Mouse (Mus musculus): ENCODE measurements around the gene Gm15085. TPM values are rescaled to one million over a fixed set of nuclear protein-coding genes. Genes with fewer than 3 reads are reported as not detected.
"Not testable (repeated sequence)": the region's sequence is repeated elsewhere in the genome, so short reads cannot be mapped to it uniquely, and the experiment has no call there.

The Gm15085 gene
- polyA plus RNA-seq (2015; fragmentation: Nextera tagmentation; extraction: Ambion mirVana) = not detected in 2 replicates

DNA sequence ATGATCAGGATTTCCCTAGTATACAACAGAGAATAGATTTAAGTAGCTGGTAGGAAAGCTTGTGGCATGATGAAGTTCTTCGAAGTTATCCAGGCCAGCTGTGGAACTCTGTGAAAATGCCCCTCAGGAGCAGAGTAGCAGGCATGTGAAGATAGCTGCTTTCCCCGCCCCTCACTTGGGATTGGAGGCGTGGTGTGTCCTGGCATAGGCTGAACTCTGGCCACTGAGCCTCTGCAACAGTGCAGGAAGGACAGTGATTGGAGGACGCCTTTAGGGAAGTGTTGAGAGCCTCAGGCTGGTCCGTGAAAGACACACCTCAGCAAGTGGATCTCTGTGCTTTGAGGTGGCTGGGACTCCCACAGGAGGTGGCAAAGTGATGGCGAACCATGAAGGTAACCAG is at the start of gene Gm15085:
Gene Gm15085, plus strand, starts transcription at position 301 of the 400 bp plus-strand sequence.
- not testable (repeated sequence) for H3K4me1 ChIP-seq (ENCODE audit: insufficient read depth); DNase-seq; H3K27ac ChIP-seq (ENCODE audit: low read depth); H3K4me3 ChIP-seq (ENCODE audit: low read depth, low read length); H3K9me3 ChIP-seq (ENCODE audit: low read length); H3K27me3 ChIP-seq (ENCODE audit: insufficient read depth, low read length); ATAC-seq; H3K4me2 ChIP-seq (ENCODE audit: low read depth, low read length); H3K9ac ChIP-seq (replicated peaks); H3K36me3 ChIP-seq (replicated peaks; ENCODE audit: insufficient read depth, low read length)
- no CpG with 5 or more reads among the region's 6 CpGs for WGBS (ENCODE audit: insufficient replicate concordance)

Other genes with a start within 250 kb of the Gm15085 start
- gene Gm15093, start 175.2 kb upstream of the Gm15085 start, polyA plus RNA-seq (2015; fragmentation: Nextera tagmentation; extraction: Ambion mirVana) = not detected in 2 replicates
- gene Gm10439, start 147.0 kb downstream of the Gm15085 start, polyA plus RNA-seq (2015; fragmentation: Nextera tagmentation; extraction: Ambion mirVana) = not detected in 2 replicates